Mouse (Mus musculus): ENCODE results near the gene Cdk2ap1. TPM values are rescaled to one million over a fixed set of nuclear protein-coding genes. Genes with fewer than 3 reads are reported as not detected.

Cdk2ap1 gene
- 89.6 and 90.5 TPM in 2 replicates for polyA plus RNA-seq (2012; rRNA removed)

GRCm38 (mm10) chr5:124362982-124363381 lies at the start of gene Cdk2ap1:
Gene Cdk2ap1, minus strand, starts transcription at chr5:124363082.

GRCm38 (mm10) chr5:124327510-124328364 lies 35.1 kb downstream of the Cdk2ap1 start, which contains the start of the genes Mphosph9 and 2810006K23Rik:
Gene Mphosph9, minus strand, starts transcription at chr5:124327972.
Gene 2810006K23Rik, plus strand, starts transcription at chr5:124328089.

Other genes starting within 250 kb of the Cdk2ap1 start
- 35.3 and 35.4 TPM in 2 replicates for gene Arl6ip4, start 247.0 kb downstream of the Cdk2ap1 start, polyA plus RNA-seq (2012; rRNA removed)
- 24.3 and 26.3 TPM in 2 replicates for gene Pitpnm2, start 113.3 kb downstream of the Cdk2ap1 start, polyA plus RNA-seq (2012; rRNA removed)
- gene Mphosph9, start 35.1 kb downstream of the Cdk2ap1 start, polyA plus RNA-seq (2012; rRNA removed), result 1.7 and 1.8 TPM in 2 replicates
- 3.6 and 4.3 TPM in 2 replicates for gene 2810006K23Rik, start 35.0 kb downstream of the Cdk2ap1 start, polyA plus RNA-seq (2012; rRNA removed)
- gene Sbno1, start 62.9 kb upstream of the Cdk2ap1 start, polyA plus RNA-seq (2012; rRNA removed), result 7.7 and 9.4 TPM in 2 replicates
- gene Kmt5a, start 76.8 kb upstream of the Cdk2ap1 start, polyA plus RNA-seq (2012; rRNA removed), result 76.2 and 79.6 TPM in 2 replicates
- gene Rilpl2, start 115.3 kb upstream of the Cdk2ap1 start, polyA plus RNA-seq (2012; rRNA removed), result 19.7 and 21.6 TPM in 2 replicates
- gene Snrnp35, start 120.1 kb upstream of the Cdk2ap1 start, polyA plus RNA-seq (2012; rRNA removed), result 2.4 and 2.8 TPM in 2 replicates
- 4.6 and 4.8 TPM in 2 replicates for gene Rilpl1, start 168.3 kb upstream of the Cdk2ap1 start, polyA plus RNA-seq (2012; rRNA removed)
- gene Tmed2, start 177.6 kb upstream of the Cdk2ap1 start, polyA plus RNA-seq (2012; rRNA removed), result 244 and 292 TPM in 2 replicates
- gene Ddx55, start 189.8 kb upstream of the Cdk2ap1 start, polyA plus RNA-seq (2012; rRNA removed), result 12.1 and 13.3 TPM in 2 replicates
- gene Eif2b1, start 216.0 kb upstream of the Cdk2ap1 start, polyA plus RNA-seq (2012; rRNA removed), result 26.8 and 37.4 TPM in 2 replicates
- 30.2 and 36.8 TPM in 2 replicates for gene Gtf2h3, start 216.1 kb upstream of the Cdk2ap1 start, polyA plus RNA-seq (2012; rRNA removed)